Mouse (Mus musculus) MEL (cell line): Measurements from ENCODE around the gene Ugt1a9. TPM values are rescaled to one million over a fixed set of nuclear protein-coding genes. Genes with fewer than 3 reads are reported as not detected.
A peak's percentile ranks its signal among the peaks of the same experiment; 100 is the strongest.

ENCODE experiments used
- DNase-seq: peaks from one replicate; pipeline ENCODE4 v3.0.0; 2011; ENCODE audit warnings: low read depth, low spot score
- H3K27ac ChIP-seq: 2 replicates; pipeline ENCODE4 v1.5.1; 2012; ENCODE audit warnings: low read depth, mild to moderate bottlenecking, control low read depth, low read length, moderate library complexity; ENCODE audit not compliant: control insufficient read depth
- H3K27me3 ChIP-seq, 2 experiments: fragments of 150-350 bp in 1 of 2; sonication (generic) in 1 of 2; 2 replicates each; pipeline ENCODE4 v1.6.1; 2012; ENCODE audit warnings: low read length in 2 of 2, mild to moderate bottlenecking in 2 of 2, improper control_type of control experiment in 1 of 2, moderate library complexity in 1 of 2; ENCODE audit not compliant: insufficient read depth in 2 of 2, control insufficient read depth in 1 of 2
- H3K36me3 ChIP-seq, 2 experiments: 2 replicates each; pipeline ENCODE4 v1.6.1; 2012 to 2014; ENCODE audit warnings: low read length in 2 of 2, improper control_type of control experiment in 1 of 2, inconsistent platforms in 1 of 2, mild to moderate bottlenecking in 1 of 2; ENCODE audit not compliant: insufficient read depth in 2 of 2, control insufficient read depth in 1 of 2
- H3K4me1 ChIP-seq, 2 experiments: fragments of 150-350 bp in 1 of 2; sonication (generic) in 1 of 2; 2 replicates each; pipeline ENCODE4 v1.6.1; 2012; ENCODE audit warnings: low read length in 2 of 2, improper control_type of control experiment in 1 of 2, mild to moderate bottlenecking in 1 of 2; ENCODE audit not compliant: insufficient read depth in 2 of 2, control insufficient read depth in 1 of 2
- H3K4me3 ChIP-seq, 2 experiments: fragments of 150-350 bp in 1 of 2; sonication (generic) in 1 of 2; 2 replicates each; pipeline ENCODE4 v1.5.1; 2012; ENCODE audit warnings: low read depth in 2 of 2, low read length in 2 of 2, mild to moderate bottlenecking in 2 of 2, moderate library complexity in 2 of 2, control low read depth in 1 of 2, improper control_type of control experiment in 1 of 2; ENCODE audit not compliant: control insufficient read depth in 1 of 2, insufficient read depth in 1 of 2
- H3K79me2 ChIP-seq: 2 replicates; pipeline ENCODE4 v1.6.1; 2012; ENCODE audit warnings: mild to moderate bottlenecking, low read length, moderate library complexity; ENCODE audit not compliant: control insufficient read depth, poor library complexity, insufficient read depth
- H3K9ac ChIP-seq: 2 replicates; pipeline ENCODE4 v1.6.1; 2012; ENCODE audit warnings: low read depth, mild to moderate bottlenecking, control low read depth, low read length, moderate library complexity; ENCODE audit not compliant: control insufficient read depth, poor library complexity, severe bottlenecking
- H3K9me3 ChIP-seq: fragments of 150-350 bp; sonication (generic); replicated peaks from 2 replicates; pipeline ENCODE4 v1.6.1; 2012; ENCODE audit warnings: mild to moderate bottlenecking, low read length, improper control_type of control experiment, moderate library complexity; ENCODE audit not compliant: insufficient read depth
- BHLHE40 ChIP-seq: IDR thresholded peaks from 2 replicates; pipeline ENCODE4 v1.6.1; 2012; ENCODE audit warnings: low read depth, mild to moderate bottlenecking, inconsistent platforms, low read length, improper control_type of control experiment, borderline replicate concordance
- CHD1 ChIP-seq: IDR thresholded peaks from 2 replicates; pipeline ENCODE4 v1.6.1; 2012; ENCODE audit warnings: low read depth, mild to moderate bottlenecking, inconsistent platforms, low read length, improper control_type of control experiment
- E2F4 ChIP-seq: IDR thresholded peaks from 2 replicates; pipeline ENCODE4 v1.6.1; 2011; ENCODE audit warnings: low read depth, low read length, improper control_type of control experiment, borderline replicate concordance
- ELF1 ChIP-seq: IDR thresholded peaks from 2 replicates; pipeline ENCODE4 v1.6.1; 2014; ENCODE audit warnings: low read depth, mild to moderate bottlenecking, inconsistent platforms, low read length, improper control_type of control experiment, moderate library complexity
- EP300 ChIP-seq, 2 experiments: IDR thresholded peaks; 2 replicates each; pipeline ENCODE4 v1.6.1; 2011; ENCODE audit warnings: improper control_type of control experiment in 2 of 2, low read length in 2 of 2, low read depth in 1 of 2, mild to moderate bottlenecking in 1 of 2
- ETS1 ChIP-seq: IDR thresholded peaks from 2 replicates; pipeline ENCODE4 v1.6.1; 2012; ENCODE audit warnings: low read depth, mild to moderate bottlenecking, inconsistent platforms, low read length, improper control_type of control experiment, moderate library complexity
- JUND ChIP-seq: IDR thresholded peaks from 2 replicates; pipeline ENCODE4 v1.6.1; 2011; ENCODE audit warnings: low read depth, mild to moderate bottlenecking, improper control_type of control experiment, low read length
- MAX ChIP-seq: IDR thresholded peaks from 2 replicates; pipeline ENCODE4 v1.6.1; 2011; ENCODE audit warnings: low read length, improper control_type of control experiment
- MAZ ChIP-seq: IDR thresholded peaks from 2 replicates; pipeline ENCODE4 v1.6.1; 2012; ENCODE audit warnings: low read depth, mild to moderate bottlenecking, inconsistent platforms, low read length, improper control_type of control experiment
- MYB ChIP-seq: IDR thresholded peaks from 2 replicates; pipeline ENCODE4 v1.6.1; 2011; ENCODE audit warnings: mild to moderate bottlenecking, low read depth, low read length, improper control_type of control experiment
- NELFE ChIP-seq: IDR thresholded peaks from 2 replicates; pipeline ENCODE4 v1.6.1; 2011; ENCODE audit warnings: low read depth, low read length, improper control_type of control experiment
- NRF1 ChIP-seq: IDR thresholded peaks from 2 replicates; pipeline ENCODE4 v1.6.1; 2014; ENCODE audit warnings: low read depth, mild to moderate bottlenecking, inconsistent platforms, low read length, improper control_type of control experiment, moderate library complexity; ENCODE audit not compliant: poor library complexity, insufficient read depth, severe bottlenecking
- POLR2A ChIP-seq, 2 experiments: IDR thresholded peaks; 2 replicates each; pipeline ENCODE4 v1.6.1; 2011 to 2012; ENCODE audit warnings: low read length in 2 of 2, mild to moderate bottlenecking in 2 of 2, control low read depth in 1 of 2, improper control_type of control experiment in 1 of 2, low read depth in 1 of 2, moderate library complexity in 1 of 2; ENCODE audit not compliant: control insufficient read depth in 1 of 2, insufficient read depth in 1 of 2, poor library complexity in 1 of 2
- POLR2AphosphoS2 ChIP-seq: IDR thresholded peaks from 2 replicates; pipeline ENCODE4 v1.6.1; 2011; ENCODE audit warnings: low read length, improper control_type of control experiment
- POLR2AphosphoS5 ChIP-seq: IDR thresholded peaks from 2 replicates; pipeline ENCODE4 v1.6.1; 2012; ENCODE audit warnings: low read depth, borderline replicate concordance, mild to moderate bottlenecking, inconsistent platforms, low read length, moderate library complexity, mixed read lengths
- RCOR1 ChIP-seq: IDR thresholded peaks from 2 replicates; pipeline ENCODE4 v1.6.1; 2012; ENCODE audit warnings: low read depth, mild to moderate bottlenecking, inconsistent platforms, low read length, improper control_type of control experiment
- SIN3A ChIP-seq: IDR thresholded peaks from 2 replicates; pipeline ENCODE4 v1.6.1; 2012; ENCODE audit warnings: low read length, improper control_type of control experiment, inconsistent platforms
- TCF12 ChIP-seq: IDR thresholded peaks from 2 replicates; pipeline ENCODE4 v1.6.1; 2014; ENCODE audit warnings: low read depth, mild to moderate bottlenecking, inconsistent platforms, low read length, improper control_type of control experiment, moderate library complexity
- UBTF ChIP-seq: IDR thresholded peaks from 2 replicates; pipeline ENCODE4 v1.6.1; 2012; ENCODE audit warnings: low read depth, mild to moderate bottlenecking, inconsistent platforms, low read length, improper control_type of control experiment, moderate library complexity, borderline replicate concordance; ENCODE audit not compliant: insufficient read depth
- USF1 ChIP-seq: IDR thresholded peaks from 2 replicates; pipeline ENCODE4 v1.6.1; 2014; ENCODE audit warnings: low read depth, mild to moderate bottlenecking, inconsistent platforms, low read length, improper control_type of control experiment, moderate library complexity
- USF2 ChIP-seq, 2 experiments: IDR thresholded peaks; 2 replicates each; pipeline ENCODE4 v1.6.1; 2011 to 2012; ENCODE audit warnings: improper control_type of control experiment in 2 of 2, low read length in 2 of 2, borderline replicate concordance in 1 of 2, inconsistent platforms in 1 of 2, low read depth in 1 of 2, mild to moderate bottlenecking in 1 of 2; ENCODE audit not compliant: insufficient read depth in 1 of 2
- ZKSCAN1 ChIP-seq: IDR thresholded peaks from 2 replicates; pipeline ENCODE4 v1.6.1; 2012; ENCODE audit warnings: low read depth, mild to moderate bottlenecking, inconsistent platforms, low read length, improper control_type of control experiment, moderate library complexity
- polyA plus RNA-seq, 2 experiments: library from polyadenylated mRNA; stranded (reverse) in 1 of 2; unstranded in 1 of 2; fragments of >175 nt in 1 of 2; fragments of >200 nt in 1 of 2; gene quantifications; 2 replicates each; pipeline versions ENCODE4 v1.2.1 to v1.2.4; 2012; ENCODE audit warnings: low replicate concordance in 2 of 2, low read depth in 1 of 2; ENCODE audit not compliant: insufficient read length in 2 of 2, insufficient read depth in 1 of 2, missing spikeins in 1 of 2
- total RNA-seq: library from RNA; depleted of rRNA; stranded (reverse); fragments of 300-350 nt; gene quantifications from 2 replicates; pipeline ENCODE4 v1.2.3, GENCODE M21; 2012

Gene Ugt1a9
- total and polyA plus RNA-seq, 3 experiments = not detected

DNA sequence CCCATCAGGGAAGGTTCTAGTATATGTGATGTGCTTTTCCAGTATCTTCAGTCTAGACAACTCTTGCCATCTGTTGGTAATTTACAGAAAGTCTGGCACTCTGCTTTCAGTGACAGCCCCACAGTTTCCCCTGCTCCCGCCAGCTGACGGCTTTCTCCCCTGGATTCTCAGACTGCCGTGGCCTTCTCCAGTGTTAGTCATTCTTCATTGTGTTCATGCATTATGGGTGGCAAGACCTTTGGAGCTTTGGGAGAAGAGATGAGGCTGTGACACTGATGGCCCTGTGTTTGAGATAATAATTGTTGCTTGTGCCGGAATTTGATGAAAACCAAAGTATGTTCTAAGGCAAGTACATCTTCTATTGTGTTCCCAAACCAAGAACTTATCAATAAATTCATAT is 148.0 kb downstream of the Ugt1a9 start:
- Histone ChIP-seq H3K27me3 (no peaks in the 10 kb centered on the region), H3K79me2 (no peaks in the 10 kb centered on the region), H3K9me3 (no peaks in the 10 kb centered on the region), H3K9ac (no peak overlapping the region), H3K36me3 (no peaks in the 10 kb centered on the region), H3K27ac (no peak overlapping the region), H3K4me1 (no peaks in the 10 kb centered on the region), H3K4me3 (no peak overlapping the region)
- TF ChIP-seq USF1 (no peak), POLR2AphosphoS5 (no peak), TCF12 (no peak), POLR2A (IDR thresholded peaks at IDR 0.05; ENCODE audit: control insufficient read depth in 1 of 2, insufficient read depth in 1 of 2, low read depth in 1 of 2, low read length in 2 of 2, poor library complexity in 1 of 2) (no peak), USF2 (IDR thresholded peaks at IDR 0.05; ENCODE audit: borderline replicate concordance in 1 of 2, insufficient read depth in 1 of 2, low read depth in 1 of 2, low read length in 2 of 2) (no peak), POLR2AphosphoS2 (no peak), MAX (no peak), ELF1 (no peak), MAZ (no peak), MYB (no peak)
- DNase-seq = peak; percentile 3

DNA sequence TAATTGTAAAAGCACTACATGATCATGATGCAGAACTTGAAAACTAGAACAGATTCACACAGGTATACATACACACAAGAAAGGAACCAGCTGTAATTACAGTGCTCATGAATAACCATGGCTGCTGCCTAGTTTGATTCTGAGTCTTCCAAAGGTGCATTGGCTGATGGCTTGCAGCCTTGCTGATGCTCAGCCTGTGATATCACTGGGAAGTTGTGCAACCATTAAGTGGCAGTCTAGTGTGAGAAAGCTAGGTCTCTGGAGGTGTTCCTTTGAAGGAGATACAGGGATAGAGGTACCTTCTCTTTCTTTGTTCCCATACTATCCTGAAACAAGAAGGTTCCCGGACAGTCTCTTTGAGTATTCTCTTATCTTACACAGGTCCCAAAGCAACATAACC is 148.5 kb downstream of the Ugt1a9 start:
- Histone ChIP-seq H3K4me3 (no peak overlapping the region), H3K9ac (no peak overlapping the region), H3K79me2 (no peaks in the 10 kb centered on the region), H3K36me3 (no peaks in the 10 kb centered on the region), H3K27me3 (no peaks in the 10 kb centered on the region), H3K27ac (no peak overlapping the region), H3K4me1 (no peaks in the 10 kb centered on the region), H3K9me3 (no peaks in the 10 kb centered on the region)
- no peak for DNase-seq
- no peak for TF ChIP-seq SIN3A
- TF ChIP-seq RCOR1 = no peak
- no peak for TF ChIP-seq JUND
- TF ChIP-seq ETS1 = no peak
- TF ChIP-seq UBTF = no peak
- no peak for TF ChIP-seq POLR2AphosphoS2
- no peak for TF ChIP-seq EP300 (IDR thresholded peaks at IDR 0.05; ENCODE audit: low read depth in 1 of 2, low read length in 2 of 2)
- no peak for TF ChIP-seq USF2 (IDR thresholded peaks at IDR 0.05; ENCODE audit: borderline replicate concordance in 1 of 2, insufficient read depth in 1 of 2, low read depth in 1 of 2, low read length in 2 of 2)
- TF ChIP-seq E2F4 = no peak
- TF ChIP-seq ZKSCAN1 = no peak
- no peak for TF ChIP-seq MAX
- no peak for TF ChIP-seq NELFE
- no peak for TF ChIP-seq CHD1
- TF ChIP-seq POLR2A (IDR thresholded peaks at IDR 0.05; ENCODE audit: control insufficient read depth in 1 of 2, insufficient read depth in 1 of 2, low read depth in 1 of 2, low read length in 2 of 2, poor library complexity in 1 of 2) = no peak
- TF ChIP-seq MAZ = no peak
- TF ChIP-seq ELF1 = no peak
- no peak for TF ChIP-seq BHLHE40
- TF ChIP-seq NRF1 = no peak
